Mouse (Mus musculus): ENCODE data around the gene Hipk4. TPM values are rescaled to one million over a fixed set of nuclear protein-coding genes. Genes with fewer than 3 reads are reported as not detected.

Hipk4 gene
- polyA plus RNA-seq, 1 experiment, result 0.20 TPM

DNA sequence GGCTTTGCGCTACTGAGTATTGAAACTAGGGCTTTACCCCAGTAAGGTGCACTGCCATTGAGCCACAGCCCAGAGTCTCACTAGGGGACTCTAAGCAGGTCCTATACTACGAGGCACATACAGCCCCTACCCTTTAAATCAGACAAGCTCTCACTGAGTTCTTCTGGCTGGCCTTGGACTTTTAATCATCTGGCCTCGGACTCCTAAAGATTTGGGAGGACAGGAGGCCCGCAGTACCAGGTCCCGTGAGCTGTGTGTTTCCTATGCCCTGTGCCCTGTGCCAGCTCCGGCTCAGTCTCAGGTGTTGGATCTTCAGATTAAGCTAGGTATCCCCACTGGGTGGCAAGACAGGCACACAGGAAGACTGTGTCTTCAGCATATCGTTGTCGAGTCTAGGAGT, 14.9 kb downstream of the Hipk4 start:
- WGBS, result 95% methylated on average over 8 of the region's 8 CpGs
- TF ChIP-seq CTCF (IDR thresholded peaks at IDR 0.05; ENCODE audit: borderline replicate concordance, insufficient read depth, low read depth, low read length) (no peak), POLR2A (IDR thresholded peaks at IDR 0.05; ENCODE audit: borderline replicate concordance, insufficient read depth, low read length) (no peak)
- Histone ChIP-seq H3K27ac (ENCODE audit: insufficient read depth, low read length) (no peak overlapping the region), H3K4me3 (replicated peaks; ENCODE audit: insufficient read depth, low read depth, low read length) (no peak overlapping the region), H3K27me3 (ENCODE audit: control insufficient read depth, insufficient read depth, low read length) (no peaks in the 10 kb centered on the region), H3K4me1 (ENCODE audit: control insufficient read depth, insufficient read depth, low read length) (peaks cover 10% of the 10 kb centered on the region; the same call in 1 of the 2 replicates)
- no peak for DNase-seq

DNA sequence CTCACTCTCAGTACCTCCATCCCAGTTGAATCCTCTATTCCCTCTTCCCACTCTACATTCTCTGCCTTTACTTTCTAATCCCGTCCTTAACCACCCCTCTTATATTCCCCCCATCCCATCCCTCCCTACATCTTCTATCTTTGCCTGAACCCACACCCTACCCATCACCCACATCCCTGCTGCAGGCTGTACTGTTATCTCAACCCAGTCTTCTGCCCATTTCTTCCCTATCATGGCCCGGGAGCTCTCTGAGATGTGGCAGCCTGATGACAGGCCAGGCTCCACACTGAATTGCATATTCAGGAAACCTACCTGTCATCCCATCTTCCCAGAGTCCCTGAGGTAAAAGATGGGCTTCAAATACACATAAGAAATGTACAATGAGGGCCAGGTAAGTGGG, 15.7 kb downstream of the Hipk4 start:
- DNase-seq, result no peak
- H3K27me3 ChIP-seq (ENCODE audit: control insufficient read depth, insufficient read depth, low read length), result no peaks in the 10 kb centered on the region
- 89% methylated on average over 2 of the region's 2 CpGs for WGBS
- H3K4me3 ChIP-seq (replicated peaks; ENCODE audit: insufficient read depth, low read depth, low read length), result no peak overlapping the region
- TF ChIP-seq POLR2A (IDR thresholded peaks at IDR 0.05; ENCODE audit: borderline replicate concordance, insufficient read depth, low read length), result no peak
- no peak for TF ChIP-seq CTCF (IDR thresholded peaks at IDR 0.05; ENCODE audit: borderline replicate concordance, insufficient read depth, low read depth, low read length)
- no peak overlapping the region for H3K27ac ChIP-seq (ENCODE audit: insufficient read depth, low read length)
- H3K4me1 ChIP-seq (ENCODE audit: control insufficient read depth, insufficient read depth, low read length), result peaks cover 10% of the 10 kb centered on the region; the same call in 1 of the 2 replicates

DNA sequence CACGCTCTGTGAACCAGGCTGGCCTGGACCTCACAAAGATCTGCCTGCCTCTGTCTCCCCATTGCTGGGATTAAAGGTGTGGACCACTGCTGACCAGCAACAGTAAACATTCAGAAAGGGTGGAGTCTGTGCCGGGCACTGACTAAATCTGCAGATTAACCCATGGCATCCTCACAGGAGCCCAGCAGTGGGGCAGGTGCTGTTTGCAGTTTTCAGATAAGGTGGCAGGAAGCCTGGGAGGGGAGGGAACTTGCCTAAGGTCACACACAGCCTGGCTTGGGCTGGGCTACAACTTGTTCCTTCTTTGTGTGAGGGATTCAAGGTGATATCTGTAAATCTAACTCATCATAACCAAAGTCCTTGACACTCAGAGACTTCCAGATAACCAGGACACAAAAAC, 17.5 kb downstream of the Hipk4 start:
- Histone ChIP-seq H3K27ac (ENCODE audit: insufficient read depth, low read length) (no peak overlapping the region), H3K4me3 (replicated peaks; ENCODE audit: insufficient read depth, low read depth, low read length) (no peak overlapping the region), H3K4me1 (ENCODE audit: control insufficient read depth, insufficient read depth, low read length) (peaks cover 14% of the 10 kb centered on the region; the same call in 1 of the 2 replicates), H3K27me3 (ENCODE audit: control insufficient read depth, insufficient read depth, low read length) (no peaks in the 10 kb centered on the region)
- no peak for DNase-seq
- 81% methylated on average over 2 of the region's 2 CpGs for WGBS
- TF ChIP-seq POLR2A (IDR thresholded peaks at IDR 0.05; ENCODE audit: borderline replicate concordance, insufficient read depth, low read length), result no peak
- TF ChIP-seq CTCF (IDR thresholded peaks at IDR 0.05; ENCODE audit: borderline replicate concordance, insufficient read depth, low read depth, low read length), result no peak

DNA sequence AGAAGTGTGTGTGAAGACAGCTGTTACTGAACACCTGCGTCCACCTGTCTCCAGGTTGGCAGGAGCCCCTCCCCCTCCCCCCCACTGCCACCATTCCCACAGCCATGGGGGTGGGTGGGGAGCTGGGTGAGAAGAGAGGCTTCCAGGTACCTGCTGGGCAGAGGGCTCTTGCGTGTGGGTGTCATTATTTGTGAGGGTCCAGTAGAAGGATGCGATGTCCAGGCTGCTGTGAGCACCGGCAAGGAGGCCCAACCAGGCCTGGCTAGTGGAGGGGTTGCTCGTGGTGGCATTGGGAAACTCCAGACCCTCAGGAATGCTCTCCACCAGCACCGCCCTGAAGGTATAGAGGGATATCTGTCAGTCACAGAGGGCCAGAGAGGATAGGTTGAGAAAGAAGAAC, 17.9 kb downstream of the Hipk4 start:
- no peak overlapping the region for H3K27ac ChIP-seq (ENCODE audit: insufficient read depth, low read length)
- no peak for TF ChIP-seq POLR2A (IDR thresholded peaks at IDR 0.05; ENCODE audit: borderline replicate concordance, insufficient read depth, low read length)
- TF ChIP-seq CTCF (IDR thresholded peaks at IDR 0.05; ENCODE audit: borderline replicate concordance, insufficient read depth, low read depth, low read length), result no peak
- no peak overlapping the region for H3K4me3 ChIP-seq (replicated peaks; ENCODE audit: insufficient read depth, low read depth, low read length)
- WGBS, result 91% methylated on average over 6 of the region's 6 CpGs
- peaks cover 14% of the 10 kb centered on the region; the same call in 1 of the 2 replicates for H3K4me1 ChIP-seq (ENCODE audit: control insufficient read depth, insufficient read depth, low read length)
- no peak for DNase-seq
- no peaks in the 10 kb centered on the region for H3K27me3 ChIP-seq (ENCODE audit: control insufficient read depth, insufficient read depth, low read length)

DNA sequence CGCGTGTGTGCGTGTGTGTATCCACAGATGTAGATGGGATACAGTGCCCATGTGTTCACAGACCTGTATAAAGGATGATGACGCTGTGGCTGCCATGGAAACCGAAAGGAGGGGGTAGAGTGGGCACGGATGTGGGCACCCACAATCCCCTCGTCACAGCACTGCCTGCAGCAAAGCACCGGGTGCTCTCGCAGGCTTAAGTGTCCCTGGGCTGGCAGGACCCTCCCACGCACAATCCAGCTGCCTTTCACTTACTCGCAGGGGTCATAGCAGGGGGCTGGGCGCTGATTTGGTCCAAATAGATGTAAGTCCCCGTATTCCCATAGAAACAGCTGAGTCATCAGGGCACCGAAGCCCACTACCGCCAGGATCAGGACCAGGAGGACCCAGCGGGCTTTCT, 18.4 kb downstream of the Hipk4 start:
- no peak overlapping the region for H3K27ac ChIP-seq (ENCODE audit: insufficient read depth, low read length)
- 66% methylated on average over 16 of the region's 16 CpGs for WGBS

DNA sequence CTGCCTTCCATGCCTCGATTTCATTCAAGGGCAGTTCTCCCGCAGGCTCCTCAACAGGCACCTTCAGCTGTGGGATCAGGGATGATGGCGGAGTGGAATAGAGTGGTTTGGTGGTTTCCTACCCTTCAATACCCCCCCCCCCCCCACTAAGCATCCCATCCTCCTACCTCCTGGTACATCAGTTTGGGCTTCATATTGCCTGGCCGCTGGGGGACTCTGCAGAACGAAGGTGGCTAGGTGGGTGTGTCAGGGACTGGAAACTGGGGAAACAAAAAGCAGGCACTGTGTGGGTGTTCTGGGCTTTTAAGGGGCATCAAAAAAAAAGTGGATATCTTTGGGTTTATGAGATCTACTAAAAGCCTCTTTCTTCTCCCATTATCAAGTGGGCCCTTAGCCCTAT, 18.9 kb downstream of the Hipk4 start:
- Histone ChIP-seq H3K27me3 (ENCODE audit: control insufficient read depth, insufficient read depth, low read length) (no peaks in the 10 kb centered on the region), H3K4me3 (replicated peaks; ENCODE audit: insufficient read depth, low read depth, low read length) (peak overlapping the region; percentile 92), H3K4me1 (ENCODE audit: control insufficient read depth, insufficient read depth, low read length) (peaks cover 14% of the 10 kb centered on the region; the same call in 1 of the 2 replicates), H3K27ac (ENCODE audit: insufficient read depth, low read length) (no peak overlapping the region)
- DNase-seq, result no peak
- WGBS, result 72% methylated on average over 5 of the region's 5 CpGs
- TF ChIP-seq CTCF (IDR thresholded peaks at IDR 0.05; ENCODE audit: borderline replicate concordance, insufficient read depth, low read depth, low read length), result no peak
- TF ChIP-seq POLR2A (IDR thresholded peaks at IDR 0.05; ENCODE audit: borderline replicate concordance, insufficient read depth, low read length), result no peak

More for the DNA sequence above, 18.4 kb downstream of the Hipk4 start:
- H3K4me3 ChIP-seq (replicated peaks; ENCODE audit: insufficient read depth, low read depth, low read length), result peak overlapping the region; percentile 27
- H3K4me1 ChIP-seq (ENCODE audit: control insufficient read depth, insufficient read depth, low read length), result peaks cover 14% of the 10 kb centered on the region; the same call in 1 of the 2 replicates
- TF ChIP-seq POLR2A (IDR thresholded peaks at IDR 0.05; ENCODE audit: borderline replicate concordance, insufficient read depth, low read length) (no peak), CTCF (IDR thresholded peaks at IDR 0.05; ENCODE audit: borderline replicate concordance, insufficient read depth, low read depth, low read length) (no peak)
- no peaks in the 10 kb centered on the region for H3K27me3 ChIP-seq (ENCODE audit: control insufficient read depth, insufficient read depth, low read length)
- peak in 1 of 2 experiments; percentile 26 for DNase-seq

DNA sequence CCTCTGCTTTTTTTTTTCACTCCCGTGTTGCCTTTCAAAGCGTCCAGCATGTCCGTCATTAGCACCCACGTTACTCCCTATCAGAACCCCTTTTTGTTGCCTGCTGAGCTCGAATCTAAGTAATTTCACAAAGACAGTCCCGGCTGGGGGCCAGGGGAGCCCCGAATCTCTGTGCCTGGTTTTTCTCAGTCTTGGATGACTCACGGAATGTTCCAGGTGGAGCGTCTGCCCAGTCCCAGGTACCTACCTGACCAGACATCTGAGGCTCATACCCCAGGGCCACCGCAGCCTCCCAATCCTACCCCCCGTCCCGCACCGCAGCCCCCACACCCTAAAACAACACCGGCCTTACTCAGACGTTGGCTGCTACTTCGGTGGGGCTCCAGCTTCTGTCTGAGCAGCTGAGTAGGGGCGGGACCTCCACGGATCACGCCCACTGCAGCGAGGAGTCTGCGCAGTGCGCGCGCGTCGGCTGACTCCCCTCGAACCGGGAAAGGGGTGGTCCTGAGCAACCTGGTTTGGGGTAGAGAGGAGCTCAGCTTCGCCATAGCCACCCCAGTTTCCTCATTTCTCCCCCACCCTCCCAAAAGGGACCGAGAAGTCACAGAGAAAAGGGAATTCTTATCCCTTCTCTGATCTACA, 19.4 kb downstream of the Hipk4 start:
- TF ChIP-seq POLR2A (IDR thresholded peaks at IDR 0.05; ENCODE audit: borderline replicate concordance, insufficient read depth, low read length) (peak; percentile 88), CTCF (IDR thresholded peaks at IDR 0.05; ENCODE audit: borderline replicate concordance, insufficient read depth, low read depth, low read length) (no peak)
- peak; percentile 85 to 87 for DNase-seq
- H3K4me1 ChIP-seq (ENCODE audit: control insufficient read depth, insufficient read depth, low read length), result peaks cover 14% of the 10 kb centered on the region; the same call in 1 of the 2 replicates
- no peak overlapping the region for H3K27ac ChIP-seq (ENCODE audit: insufficient read depth, low read length)
- no peaks in the 10 kb centered on the region for H3K27me3 ChIP-seq (ENCODE audit: control insufficient read depth, insufficient read depth, low read length)
- under 1% methylated on average over 30 of the region's 30 CpGs for WGBS
- H3K4me3 ChIP-seq (replicated peaks; ENCODE audit: insufficient read depth, low read depth, low read length), result peak overlapping the region; percentile 92

DNA sequence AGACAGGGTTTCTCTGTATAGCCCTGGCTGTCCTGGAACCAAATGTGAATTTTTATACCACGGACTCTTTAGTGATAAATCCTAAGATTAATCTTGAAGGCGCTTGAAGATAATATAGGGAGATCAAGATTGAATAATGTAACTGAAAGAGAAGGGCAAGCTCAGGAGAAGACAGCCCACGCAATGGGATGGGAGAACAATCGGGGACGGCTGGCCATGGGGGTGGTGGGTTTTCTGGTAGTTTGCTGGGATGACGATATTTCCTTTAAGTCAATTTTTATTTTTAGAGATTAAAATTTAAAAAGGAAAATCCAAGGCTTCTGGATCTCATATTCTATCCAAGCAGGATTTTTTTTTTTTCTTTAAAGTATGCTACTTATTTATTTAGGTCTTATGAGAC, 20.0 kb downstream of the Hipk4 start:
- TF ChIP-seq POLR2A (IDR thresholded peaks at IDR 0.05; ENCODE audit: borderline replicate concordance, insufficient read depth, low read length), result no peak
- TF ChIP-seq CTCF (IDR thresholded peaks at IDR 0.05; ENCODE audit: borderline replicate concordance, insufficient read depth, low read depth, low read length), result no peak
- H3K27me3 ChIP-seq (ENCODE audit: control insufficient read depth, insufficient read depth, low read length), result no peaks in the 10 kb centered on the region
- 35% methylated on average over 6 of the region's 6 CpGs for WGBS
- peaks cover 14% of the 10 kb centered on the region; the same call in 1 of the 2 replicates for H3K4me1 ChIP-seq (ENCODE audit: control insufficient read depth, insufficient read depth, low read length)
- peak overlapping the region; percentile 92 for H3K4me3 ChIP-seq (replicated peaks; ENCODE audit: insufficient read depth, low read depth, low read length)
- no peak for DNase-seq
- no peak overlapping the region for H3K27ac ChIP-seq (ENCODE audit: insufficient read depth, low read length)
